Mouse (Mus musculus) ES-E14 (cell line): Measurements from ENCODE around the gene 1700067K01Rik.

Source experiments
- HCFC1 ChIP-seq: IDR thresholded peaks from 2 replicates; pipeline ENCODE4 v1.6.1; 2012; ENCODE audit warnings: low read length, inconsistent platforms, borderline replicate concordance; ENCODE audit not compliant: insufficient read depth
- ZNF384 ChIP-seq: IDR thresholded peaks from 2 replicates; pipeline ENCODE4 v1.6.1; 2012; ENCODE audit warnings: low read depth, low read length, inconsistent platforms

- TF ChIP-seq HCFC1: no peak
- peak; percentile 89 for TF ChIP-seq ZNF384
Observed at GRCm38 (mm10) chr8:84011705-84012498, 10.6 kb downstream of the 1700067K01Rik start, which contains the start of gene 2210011C24Rik.
